Mouse (Mus musculus): ENCODE results near the gene Fam84b. TPM values are rescaled to one million over a fixed set of nuclear protein-coding genes. Genes with fewer than 3 reads are reported as not detected.
"Not testable (repeated sequence)": the region's sequence is repeated elsewhere in the genome, so short reads cannot be mapped to it uniquely, and the experiment has no call there.

The Fam84b gene
- polyA plus RNA-seq, 1 experiment from 2014 or later, result 6.2 TPM

DNA sequence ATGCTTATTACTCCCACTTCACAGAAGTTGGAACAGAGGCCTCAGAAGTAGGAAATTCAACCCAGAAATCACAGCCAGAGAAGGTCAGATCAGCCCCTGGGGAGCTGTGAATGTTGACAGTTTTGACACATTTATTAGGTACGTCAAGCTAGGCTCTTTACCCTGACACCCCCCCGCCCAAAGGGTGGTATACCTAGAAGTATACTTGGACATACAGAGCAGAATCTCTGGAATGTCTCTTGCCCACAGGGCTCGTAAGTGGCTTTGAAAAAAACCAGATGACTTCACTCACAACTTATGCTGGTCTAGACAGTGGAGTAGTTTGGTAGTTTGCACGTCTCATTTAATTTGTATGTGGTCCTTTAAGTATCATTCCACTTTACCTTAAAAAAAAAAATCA is 11.8 kb downstream of the Fam84b start:
- no peak for ATAC-seq
- 59% methylated on average over 4 of the region's 4 CpGs for WGBS (ENCODE audit: insufficient replicate concordance)
- Histone ChIP-seq H3K27ac (no peak overlapping the region), H3K4me3 (no peak overlapping the region), H3K4me2 (no peak overlapping the region), H3K36me3 (no peaks in the 10 kb centered on the region), H3K4me1 (peaks cover 28% of the 10 kb centered on the region), H3K9me3 (replicated peaks) (no peaks in the 10 kb centered on the region), H3K27me3 (replicated peaks) (no peaks in the 10 kb centered on the region), H3K9ac (no peak overlapping the region)

DNA sequence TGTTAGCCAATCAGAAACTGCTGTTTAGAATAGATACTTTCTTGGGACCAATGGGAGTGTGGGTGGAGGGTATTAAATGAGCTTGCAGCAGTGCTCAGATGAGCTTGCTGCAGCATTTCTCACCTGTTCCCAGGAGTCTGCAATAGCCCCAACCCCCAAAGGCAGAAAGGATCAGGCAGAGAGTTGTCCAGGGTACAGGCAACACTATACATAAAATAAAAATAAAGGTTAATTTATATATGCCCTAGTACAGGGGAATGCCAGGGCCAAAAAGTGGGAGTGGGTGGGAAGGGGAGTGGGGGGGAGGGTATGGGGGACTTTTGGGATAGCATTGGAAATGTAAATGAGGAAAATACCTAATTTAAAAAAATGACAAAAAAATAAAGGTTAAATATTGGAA is 12.3 kb downstream of the Fam84b start:
- peak; percentile 62 for ATAC-seq
- not testable (repeated sequence) for H3K36me3 ChIP-seq; H3K9ac ChIP-seq; H3K4me3 ChIP-seq; H3K9me3 ChIP-seq (replicated peaks); H3K4me2 ChIP-seq; H3K27ac ChIP-seq; H3K27me3 ChIP-seq (replicated peaks)
- peaks cover 29% of the 10 kb centered on the region for H3K4me1 ChIP-seq

DNA sequence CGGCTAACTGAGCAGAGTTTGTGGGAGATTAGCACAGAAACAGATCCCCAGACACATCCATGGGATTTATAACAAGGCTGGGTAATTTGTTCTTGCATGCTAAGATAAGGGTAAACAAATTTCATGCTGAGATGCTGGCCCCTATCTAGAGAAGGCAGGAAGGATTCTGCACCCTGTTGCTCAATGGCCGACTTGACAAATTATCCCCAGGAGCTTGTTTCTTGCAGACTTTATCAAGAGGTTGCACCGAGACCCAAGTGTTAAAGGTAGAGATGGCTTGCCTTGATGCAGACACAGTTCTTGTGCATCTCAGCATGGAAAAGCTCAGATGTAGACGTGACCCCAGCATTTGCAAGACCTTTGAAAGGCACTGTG is 13.3 kb downstream of the Fam84b start:
- Histone ChIP-seq H3K9me3 (replicated peaks) (no peaks in the 10 kb centered on the region), H3K4me3 (no peak overlapping the region), H3K9ac (no peak overlapping the region), H3K4me1 (peaks cover 34% of the 10 kb centered on the region), H3K27me3 (replicated peaks) (no peaks in the 10 kb centered on the region), H3K27ac (peak overlapping the region; percentile 50), H3K4me2 (peak overlapping the region; percentile 30), H3K36me3 (no peaks in the 10 kb centered on the region)
- WGBS (ENCODE audit: insufficient replicate concordance), result 8% methylated on average over 4 of the region's 4 CpGs
- ATAC-seq, result peak; percentile 81

DNA sequence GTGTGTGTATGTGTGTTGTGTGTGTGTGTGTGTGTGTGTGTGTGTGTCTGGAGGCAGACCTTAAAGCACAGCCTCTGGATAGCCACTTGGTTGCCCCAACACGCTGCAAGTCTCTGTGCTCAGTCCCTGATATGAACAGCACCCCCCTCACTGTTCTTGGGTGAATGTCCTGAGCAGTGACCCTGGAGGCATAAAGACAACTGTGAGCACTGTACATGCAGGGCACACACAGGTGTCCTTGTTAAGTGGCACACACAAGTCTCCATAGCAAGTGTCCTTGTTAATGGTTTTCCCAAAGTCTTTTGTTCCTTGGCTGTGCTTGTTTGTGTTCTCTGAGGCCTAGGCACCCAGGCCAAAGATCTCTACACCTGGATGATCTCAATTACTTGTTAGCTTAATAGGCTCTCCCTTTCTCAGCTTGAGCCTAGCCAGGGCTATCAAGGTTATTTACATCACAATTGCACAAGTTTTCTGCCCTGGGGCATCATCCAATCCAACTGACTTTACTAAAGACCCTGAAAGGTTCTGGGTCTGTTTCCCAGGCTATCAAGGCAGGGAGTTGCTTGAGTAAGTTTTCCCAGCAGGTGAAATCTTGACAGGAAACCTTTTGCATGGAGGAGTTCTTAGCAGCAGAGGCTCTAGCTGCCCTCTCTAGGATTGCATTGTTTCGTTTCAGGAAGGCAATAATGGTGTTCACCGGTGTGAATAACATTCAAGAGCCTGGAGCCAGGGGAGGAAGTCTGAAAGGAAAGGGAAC is 13.9 kb downstream of the Fam84b start:
- H3K9ac ChIP-seq, result no peak overlapping the region
- 20% methylated on average over 3 of the region's 3 CpGs for WGBS (ENCODE audit: insufficient replicate concordance)
- H3K4me1 ChIP-seq, result peaks cover 34% of the 10 kb centered on the region
- H3K4me3 ChIP-seq, result no peak overlapping the region
- ATAC-seq, result no peak
- no peaks in the 10 kb centered on the region for H3K36me3 ChIP-seq
- no peaks in the 10 kb centered on the region for H3K27me3 ChIP-seq (replicated peaks)
- H3K4me2 ChIP-seq, result peak overlapping the region; percentile 30
- H3K27ac ChIP-seq, result peak overlapping the region; percentile 50; the same call in 1 of the 2 replicates
- H3K9me3 ChIP-seq (replicated peaks), result no peaks in the 10 kb centered on the region

DNA sequence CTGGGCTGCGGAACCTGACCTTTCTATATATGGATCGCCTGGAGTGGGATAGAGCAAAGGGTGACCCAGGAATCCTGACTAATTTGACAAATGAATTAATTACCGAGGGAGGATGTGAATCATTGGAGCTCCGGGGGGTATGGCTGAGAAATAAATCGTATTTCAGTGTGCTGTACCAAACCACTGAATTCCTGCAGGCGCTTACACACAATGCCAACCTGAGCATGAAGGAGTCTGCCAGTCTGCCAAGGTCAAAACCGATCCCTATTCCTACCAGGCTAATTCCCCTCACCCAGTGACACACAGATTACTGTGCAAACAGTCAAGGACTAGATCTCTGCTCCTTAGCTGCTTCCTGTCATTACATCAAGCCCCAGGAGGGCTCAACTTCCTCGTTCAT is 15.4 kb downstream of the Fam84b start:
- WGBS (ENCODE audit: insufficient replicate concordance), result 59% methylated on average over 8 of the region's 8 CpGs
- H3K4me3 ChIP-seq, result no peak overlapping the region

DNA sequence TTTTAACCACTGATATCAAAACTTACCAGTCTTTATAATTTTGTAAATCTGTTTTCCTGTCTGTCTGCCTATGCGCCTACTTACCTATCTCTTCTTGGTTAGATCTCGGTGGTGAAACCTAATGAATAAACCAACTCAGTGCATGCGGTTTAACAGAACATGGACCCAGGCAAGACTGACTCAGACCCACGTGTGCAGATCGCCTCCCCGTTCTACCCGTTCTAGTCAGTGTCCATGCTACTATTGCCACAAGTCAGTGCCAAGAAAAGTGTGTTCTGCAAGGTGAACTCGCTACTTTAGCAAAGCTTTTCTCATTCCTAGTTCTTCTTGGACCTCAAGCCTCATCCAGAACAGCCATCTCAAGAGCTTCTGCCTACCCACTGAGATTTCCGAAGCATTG is 15.9 kb downstream of the Fam84b start:
- H3K27ac ChIP-seq, result no peak overlapping the region
- no peak overlapping the region for H3K9ac ChIP-seq
- WGBS (ENCODE audit: insufficient replicate concordance), result 63% methylated on average over 9 of the region's 9 CpGs

More for the DNA sequence above, 15.4 kb downstream of the Fam84b start:
- Histone ChIP-seq H3K9ac (no peak overlapping the region), H3K4me1 (peaks cover 46% of the 10 kb centered on the region), H3K36me3 (no peaks in the 10 kb centered on the region), H3K27ac (no peak overlapping the region), H3K27me3 (replicated peaks) (0 out of 2 replicates have a peak, but pooled peaks cover 5% of the 10 kb centered on the region), H3K4me2 (no peak overlapping the region), H3K9me3 (replicated peaks) (no peaks in the 10 kb centered on the region)
- ATAC-seq, result no peak

DNA sequence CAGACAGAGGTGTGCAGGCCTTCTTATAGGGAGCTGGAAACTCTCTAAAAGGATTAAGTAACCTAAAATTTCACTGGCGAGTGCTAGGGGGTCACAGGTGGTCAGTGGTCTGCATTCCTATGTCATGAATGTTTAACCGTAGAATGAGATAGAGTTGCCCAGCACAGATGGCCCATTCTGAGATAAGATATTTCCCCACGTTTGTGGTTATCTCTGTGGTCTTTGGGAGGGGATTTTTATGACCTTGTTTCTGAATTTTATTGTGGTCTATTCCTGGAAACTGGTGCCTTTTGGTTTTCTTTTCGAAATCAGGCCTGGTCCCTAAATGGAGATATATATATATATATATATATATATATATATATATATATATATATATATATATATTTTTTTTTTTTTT is 17.3 kb downstream of the Fam84b start:
- Histone ChIP-seq H3K9me3 (replicated peaks) (no peaks in the 10 kb centered on the region), H3K4me2 (no peak overlapping the region), H3K4me1 (peaks cover 45% of the 10 kb centered on the region), H3K27me3 (replicated peaks) (0 out of 2 replicates have a peak, but pooled peaks cover 5% of the 10 kb centered on the region), H3K9ac (no peak overlapping the region), H3K4me3 (no peak overlapping the region), H3K36me3 (no peaks in the 10 kb centered on the region), H3K27ac (no peak overlapping the region)
- WGBS (ENCODE audit: insufficient replicate concordance), result 13% methylated on average over 4 of the region's 4 CpGs
- no peak for ATAC-seq

More for the DNA sequence above, 15.9 kb downstream of the Fam84b start:
- Histone ChIP-seq H3K4me3 (no peak overlapping the region), H3K27me3 (replicated peaks) (0 out of 2 replicates have a peak, but pooled peaks cover 5% of the 10 kb centered on the region), H3K36me3 (no peaks in the 10 kb centered on the region), H3K4me2 (no peak overlapping the region), H3K4me1 (peaks cover 46% of the 10 kb centered on the region), H3K9me3 (replicated peaks) (no peaks in the 10 kb centered on the region)
- ATAC-seq, result no peak

DNA sequence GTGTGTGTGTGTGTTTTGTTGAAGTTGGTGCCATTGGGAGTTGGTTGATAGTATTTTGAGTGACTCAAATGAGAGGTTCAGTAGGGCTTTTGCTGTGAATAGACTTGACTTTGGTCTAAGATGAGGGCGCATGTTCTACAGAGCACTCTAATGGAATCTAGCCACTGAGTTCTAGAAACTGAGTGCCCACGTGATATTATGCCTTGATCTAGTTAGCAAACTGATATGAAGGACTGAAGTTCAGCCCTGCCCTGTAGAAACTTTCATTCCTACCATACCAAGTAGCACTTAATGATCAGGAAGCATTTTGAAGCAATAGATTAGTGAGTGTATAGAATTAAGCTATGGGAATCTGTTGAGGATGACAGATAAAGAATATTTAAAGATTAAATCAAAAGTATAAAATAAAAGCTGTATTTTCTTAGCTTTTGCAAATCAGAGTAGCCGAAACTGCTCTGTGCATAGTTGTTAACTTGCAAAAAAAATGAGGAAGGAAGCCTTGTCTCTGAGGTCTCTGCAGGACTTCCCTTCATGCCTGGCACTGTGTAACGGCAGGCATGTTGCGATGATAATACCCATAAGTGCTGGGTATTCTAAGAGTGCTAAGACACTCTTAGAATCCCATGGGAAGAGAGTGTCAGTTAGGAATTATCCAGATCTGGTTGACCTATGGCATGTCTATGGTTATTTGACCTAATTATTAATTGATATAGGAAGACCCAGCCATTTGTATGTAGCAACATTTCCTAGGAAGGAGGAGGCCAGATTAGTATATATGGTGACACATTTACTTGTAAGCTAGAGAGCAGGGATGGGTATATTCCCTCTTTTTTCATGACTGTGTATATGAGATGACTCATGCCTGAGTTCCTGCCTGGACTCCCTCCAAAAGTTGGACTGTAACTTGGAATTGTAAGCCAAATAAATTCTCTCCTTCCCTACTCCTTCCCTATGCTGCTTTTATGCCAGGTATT is 18.7 kb downstream of the Fam84b start:
- H3K9me3 ChIP-seq (replicated peaks), result no peaks in the 10 kb centered on the region
- no peak overlapping the region for H3K27ac ChIP-seq
- H3K9ac ChIP-seq, result no peak overlapping the region
- H3K4me3 ChIP-seq, result no peak overlapping the region
- WGBS (ENCODE audit: insufficient replicate concordance), result 41% methylated on average over 5 of the region's 5 CpGs
- 0 out of 2 replicates have a peak, but pooled peaks cover 5% of the 10 kb centered on the region for H3K27me3 ChIP-seq (replicated peaks)
- no peak for ATAC-seq
- no peak overlapping the region for H3K4me2 ChIP-seq
- H3K4me1 ChIP-seq, result peaks cover 31% of the 10 kb centered on the region
- H3K36me3 ChIP-seq, result no peaks in the 10 kb centered on the region

DNA sequence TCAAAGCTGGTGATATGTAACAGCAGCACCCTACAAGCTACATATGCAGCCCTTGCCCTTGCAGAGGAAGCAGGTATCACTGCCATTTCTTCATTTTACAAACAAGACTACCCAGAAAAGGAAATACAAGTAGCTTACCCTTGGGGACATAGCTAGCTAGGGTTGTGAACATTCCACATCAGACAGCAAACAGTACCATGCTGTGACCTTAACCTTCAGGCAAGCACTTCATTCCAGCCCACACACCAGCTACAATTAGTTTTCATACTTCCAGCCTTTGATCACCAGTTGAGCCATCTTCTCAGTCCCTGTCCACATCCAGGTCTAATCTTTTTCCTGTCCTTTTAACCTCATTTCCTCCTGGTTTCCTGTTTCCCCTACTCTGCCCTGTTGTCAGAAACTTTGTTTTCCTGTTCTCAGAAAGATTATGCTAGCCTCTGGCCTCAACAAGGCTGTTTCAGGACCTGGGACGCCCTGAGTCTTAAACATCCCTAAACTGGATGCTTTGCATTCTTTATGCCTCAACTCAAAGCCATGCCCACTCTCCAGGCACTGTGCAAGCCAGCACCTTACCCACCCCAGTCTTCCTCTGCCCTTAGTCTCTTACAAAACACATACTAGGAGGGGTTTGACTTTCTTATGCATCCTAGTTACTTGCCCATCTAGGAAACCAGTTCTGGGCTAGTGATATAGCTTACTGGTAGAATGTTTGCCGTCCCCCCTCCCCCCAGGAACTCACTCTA is 19.9 kb downstream of the Fam84b start:
- 11% methylated on average over 2 of the region's 2 CpGs for WGBS (ENCODE audit: insufficient replicate concordance)
- H3K4me2 ChIP-seq, result no peak overlapping the region
- H3K9me3 ChIP-seq (replicated peaks), result no peaks in the 10 kb centered on the region
- peaks cover 18% of the 10 kb centered on the region for H3K4me1 ChIP-seq
- H3K36me3 ChIP-seq, result no peaks in the 10 kb centered on the region
- H3K9ac ChIP-seq, result no peak overlapping the region
- H3K27me3 ChIP-seq (replicated peaks), result 0 out of 2 replicates have a peak, but pooled peaks cover 5% of the 10 kb centered on the region
- no peak overlapping the region for H3K4me3 ChIP-seq
- no peak for ATAC-seq
- H3K27ac ChIP-seq, result no peak overlapping the region

DNA sequence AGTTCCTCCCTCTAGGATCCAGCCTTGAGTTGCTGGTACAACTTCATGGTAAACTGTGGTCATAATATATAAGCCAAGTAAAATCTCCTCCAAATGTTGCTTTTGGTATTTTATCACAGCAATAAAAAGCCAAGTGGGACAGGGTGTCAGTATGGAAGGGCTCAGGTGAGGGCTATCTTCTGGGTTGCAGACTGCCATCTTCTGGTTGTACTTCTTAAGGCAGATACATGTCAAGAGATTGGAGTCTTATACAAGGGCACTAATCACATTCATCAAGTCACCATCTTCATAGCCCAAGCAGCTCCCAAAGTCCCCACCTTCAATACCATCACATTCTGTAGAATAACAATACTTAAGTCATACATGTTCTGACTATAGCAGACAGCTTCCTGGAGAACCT is 21.0 kb downstream of the Fam84b start:
- Histone ChIP-seq H3K27ac (no peak overlapping the region), H3K4me1 (peaks cover 18% of the 10 kb centered on the region), H3K27me3 (replicated peaks) (0 out of 2 replicates have a peak, but pooled peaks cover 5% of the 10 kb centered on the region), H3K4me2 (no peak overlapping the region), H3K9me3 (replicated peaks) (no peaks in the 10 kb centered on the region), H3K9ac (no peak overlapping the region), H3K4me3 (no peak overlapping the region), H3K36me3 (no peaks in the 10 kb centered on the region)
- no peak for ATAC-seq

DNA sequence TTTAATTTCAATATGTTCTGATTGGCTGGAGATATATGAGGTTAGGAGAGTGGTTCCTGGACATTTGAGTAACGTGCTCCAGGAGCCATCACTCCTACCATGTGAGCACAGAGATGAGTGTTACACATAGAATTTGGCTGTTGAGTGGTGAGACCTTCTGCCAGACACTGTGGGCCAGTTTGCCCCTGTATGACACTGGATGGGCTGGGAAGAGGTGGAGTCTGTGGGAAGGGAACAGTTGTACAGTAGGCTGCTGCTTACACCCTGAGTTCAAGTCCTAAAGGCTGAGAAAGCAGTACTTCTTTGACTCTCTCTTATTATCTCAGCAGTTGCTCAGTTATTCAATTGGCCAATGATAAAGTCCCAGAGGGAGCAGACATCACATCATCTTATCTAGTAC is 27.4 kb downstream of the Fam84b start:
- H3K27me3 ChIP-seq (replicated peaks), result peaks cover 28% of the 10 kb centered on the region
- H3K4me2 ChIP-seq, result no peak overlapping the region
- no peak overlapping the region for H3K9ac ChIP-seq
- no peak overlapping the region for H3K4me3 ChIP-seq
- no peaks in the 10 kb centered on the region for H3K36me3 ChIP-seq
- ATAC-seq, result no peak
- no peaks in the 10 kb centered on the region for H3K9me3 ChIP-seq (replicated peaks)
- 41% methylated on average over 1 of the region's 1 CpGs for WGBS (ENCODE audit: insufficient replicate concordance)
- peaks cover 35% of the 10 kb centered on the region for H3K4me1 ChIP-seq
- H3K27ac ChIP-seq, result no peak overlapping the region
